Mouse (Mus musculus): ENCODE data around the gene Gm49318. TPM values are rescaled to one million over a fixed set of nuclear protein-coding genes. Genes with fewer than 3 reads are reported as not detected.
A peak's percentile ranks its signal among the peaks of the same experiment; 100 is the strongest.

Gene Gm49318
- polyA plus RNA-seq, 1 experiment, result not detected

GRCm38 (mm10) chr9:22030386-22030785 is 40.7 kb downstream of the Gm49318 start:
- DNase-seq (ENCODE audit: low read depth), result no peak

- DNase-seq (ENCODE audit: low read depth), result no peak
These were observed 42.6 kb downstream of the Gm49318 start for GRCm38 (mm10) chr9:22028467-22028866.

GRCm38 (mm10) chr9:22024592-22024991 is 46.5 kb downstream of the Gm49318 start:
- no peak for DNase-seq (ENCODE audit: low read depth)

GRCm38 (mm10) chr9:22017208-22017825 is 53.7 kb downstream of the Gm49318 start:
- no peak for DNase-seq (ENCODE audit: low read depth)

GRCm38 (mm10) chr9:22016245-22016644 is 54.8 kb downstream of the Gm49318 start:
- DNase-seq (ENCODE audit: low read depth), result no peak

GRCm38 (mm10) chr9:22012731-22013130 is 58.3 kb downstream of the Gm49318 start:
- DNase-seq (ENCODE audit: low read depth), result no peak

GRCm38 (mm10) chr9:22011055-22011454 is 60.0 kb downstream of the Gm49318 start:
- no peak for DNase-seq (ENCODE audit: low read depth)

- DNase-seq (ENCODE audit: low read depth), result no peak
These were observed 66.5 kb downstream of the Gm49318 start for GRCm38 (mm10) chr9:22004546-22004945.

- no peak for DNase-seq (ENCODE audit: low read depth)
These were observed 67.9 kb downstream of the Gm49318 start for GRCm38 (mm10) chr9:22003163-22003554.

- peak; percentile 85 for DNase-seq (ENCODE audit: low read depth)
These were observed 68.6 kb downstream of the Gm49318 start, which contains the start of the genes Ccdc151 and Prkcsh for GRCm38 (mm10) chr9:22002194-22003162. Ccdc151 (minus strand) TSS chr9:22002634. Prkcsh (plus strand) TSS chr9:22002806.

- no peak for DNase-seq (ENCODE audit: low read depth)
These were observed 69.4 kb downstream of the Gm49318 start for GRCm38 (mm10) chr9:22001633-22002032.

GRCm38 (mm10) chr9:22000296-22000695 is 70.8 kb downstream of the Gm49318 start:
- no peak for DNase-seq (ENCODE audit: low read depth)

GRCm38 (mm10) chr9:21996178-21996867 is 74.7 kb downstream of the Gm49318 start:
- no peak for DNase-seq (ENCODE audit: low read depth)

GRCm38 (mm10) chr9:21992227-21992626 is 78.8 kb downstream of the Gm49318 start:
- no peak for DNase-seq (ENCODE audit: low read depth)

GRCm38 (mm10) chr9:21989230-21990110 is 81.6 kb downstream of the Gm49318 start, which contains the start of gene Rgl3:
Rgl3 (minus strand) TSS chr9:21989446.
- no peak for DNase-seq (ENCODE audit: low read depth)

- DNase-seq (ENCODE audit: low read depth), result no peak
These were observed 82.5 kb downstream of the Gm49318 start for GRCm38 (mm10) chr9:21988421-21989101.

GRCm38 (mm10) chr9:21987592-21988342 is 83.3 kb downstream of the Gm49318 start:
- DNase-seq (ENCODE audit: low read depth), result no peak
